Mouse (Mus musculus) naive thymus-derived CD4-positive, alpha-beta T cell, adult 5 months (primary cell): ENCODE data around the gene Ngb. TPM values are rescaled to one million over a fixed set of nuclear protein-coding genes. Genes with fewer than 3 reads are reported as not detected.

Source experiments
- polyA plus RNA-seq: library from polyadenylated mRNA; unstranded; fragments of 100-300 nt; shearing (Covaris generic); gene quantifications from one replicate; pipeline ENCODE4 v1.2.1, GENCODE M21; 2017

Ngb gene
- not detected for polyA plus RNA-seq

GRCm38 (mm10) chr12:87102165-87102631, at the start of gene Ngb:
Gene Ngb, minus strand, starts transcription at chr12:87102539.

GRCm38 (mm10) chr12:87147395-87148089, 45.2 kb upstream of the Ngb start, which contains the start of gene Pomt2:
Gene Pomt2, minus strand, starts transcription at chr12:87147968.

GRCm38 (mm10) chr12:87146966-87147365, 44.6 kb upstream of the Ngb start, which contains the start of gene Gstz1:
Gene Gstz1, plus strand, starts transcription at chr12:87147165.

Other genes starting within 250 kb of the Ngb start
- gene Irf2bpl, start 217.7 kb downstream of the Ngb start, polyA plus RNA-seq = 119 TPM
- 19.3 TPM for gene Cipc, start 155.5 kb downstream of the Ngb start, polyA plus RNA-seq
- gene Zdhhc22, start 112.1 kb downstream of the Ngb start, polyA plus RNA-seq = not detected
- gene Tmem63c, start 81.2 kb downstream of the Ngb start, polyA plus RNA-seq = not detected
- 9.1 TPM for gene Gstz1, start 44.6 kb upstream of the Ngb start, polyA plus RNA-seq
- gene Pomt2, start 45.4 kb upstream of the Ngb start, polyA plus RNA-seq = 5.0 TPM
- gene Samd15, start 97.2 kb upstream of the Ngb start, polyA plus RNA-seq = 2.9 TPM
- 7.6 TPM for gene Tmed8, start 97.9 kb upstream of the Ngb start, polyA plus RNA-seq
- 0.36 TPM for gene Noxred1, start 136.2 kb upstream of the Ngb start, polyA plus RNA-seq
- gene Vipas39, start 163.7 kb upstream of the Ngb start, polyA plus RNA-seq = 23.5 TPM
- 177 TPM for gene Ahsa1, start 163.9 kb upstream of the Ngb start, polyA plus RNA-seq
- not detected for gene Ism2, start 197.2 kb upstream of the Ngb start, polyA plus RNA-seq